Mouse (Mus musculus) CH12.LX (cell line): Measurements from ENCODE around the gene Bap1.

Source experiments
- CHD2 ChIP-seq: IDR thresholded peaks from 2 replicates; pipeline ENCODE4 v1.6.1; 2011; ENCODE audit warnings: low read length, improper control_type of control experiment
- CTCF ChIP-seq, 2 experiments: IDR thresholded peaks in 1 of 2; conservative IDR thresholded peaks in 1 of 2; 2 replicates each; pipeline ENCODE4 v1.5.1; 2011 to 2012; ENCODE audit warnings: low read depth in 2 of 2, low read length in 2 of 2, improper control_type of control experiment in 1 of 2, inconsistent platforms in 1 of 2, mild to moderate bottlenecking in 1 of 2, moderate library complexity in 1 of 2
- HCFC1 ChIP-seq: IDR thresholded peaks from 2 replicates; pipeline ENCODE4 v1.6.1; 2012; ENCODE audit warnings: low read depth, mild to moderate bottlenecking, inconsistent platforms, low read length, improper control_type of control experiment
- MAX ChIP-seq: IDR thresholded peaks from 2 replicates; pipeline ENCODE4 v1.6.1; 2011; ENCODE audit warnings: low read length, improper control_type of control experiment
- NRF1 ChIP-seq: IDR thresholded peaks from 2 replicates; pipeline ENCODE4 v1.6.1; 2014; ENCODE audit warnings: low read depth, mild to moderate bottlenecking, inconsistent platforms, low read length, improper control_type of control experiment, moderate library complexity
- POLR2A ChIP-seq: IDR thresholded peaks from 2 replicates; pipeline ENCODE4 v1.6.1; 2011; ENCODE audit warnings: low read depth, mild to moderate bottlenecking, improper control_type of control experiment, low read length
- UBTF ChIP-seq: IDR thresholded peaks from 2 replicates; pipeline ENCODE4 v1.6.1; 2012; ENCODE audit warnings: low read depth, mild to moderate bottlenecking, inconsistent platforms, low read length, improper control_type of control experiment, moderate library complexity
- ZC3H11A ChIP-seq: IDR thresholded peaks from 2 replicates; pipeline ENCODE4 v1.6.1; 2012; ENCODE audit warnings: low read depth, mild to moderate bottlenecking, inconsistent platforms, low read length, improper control_type of control experiment
- ZKSCAN1 ChIP-seq: IDR thresholded peaks from 2 replicates; pipeline ENCODE4 v1.6.1; 2012; ENCODE audit warnings: low read depth, inconsistent platforms, low read length, improper control_type of control experiment, borderline replicate concordance

- TF ChIP-seq ZC3H11A: no peak
- no peak for TF ChIP-seq HCFC1
- TF ChIP-seq POLR2A: no peak
- no peak for TF ChIP-seq CTCF (conservative IDR thresholded peaks at IDR 0.05 in 1 of 2, IDR thresholded peaks at IDR 0.05 in 1 of 2; ENCODE audit: low read depth in 2 of 2, low read length in 2 of 2)
- no peak for TF ChIP-seq CHD2
- TF ChIP-seq NRF1: no peak
- no peak for TF ChIP-seq ZKSCAN1
- no peak for TF ChIP-seq MAX
- no peak for TF ChIP-seq UBTF
These were observed 39.4 kb upstream of the Bap1 start for GRCm38 (mm10) chr14:31211854-31212253.
